Mouse (Mus musculus) MEL (cell line): Measurements from ENCODE around the gene Mmp9. TPM values are rescaled to one million over a fixed set of nuclear protein-coding genes. Genes with fewer than 3 reads are reported as not detected.

Experiments
- DNase-seq: peaks from one replicate; pipeline ENCODE4 v3.0.0; 2011; ENCODE audit warnings: low read depth, low spot score
- H3K27ac ChIP-seq: 2 replicates; pipeline ENCODE4 v1.5.1; 2012; ENCODE audit warnings: low read depth, mild to moderate bottlenecking, control low read depth, low read length, moderate library complexity; ENCODE audit not compliant: control insufficient read depth
- H3K27me3 ChIP-seq, 2 experiments: fragments of 150-350 bp in 1 of 2; sonication (generic) in 1 of 2; 2 replicates each; pipeline ENCODE4 v1.6.1; 2012; ENCODE audit warnings: low read length in 2 of 2, mild to moderate bottlenecking in 2 of 2, improper control_type of control experiment in 1 of 2, moderate library complexity in 1 of 2; ENCODE audit not compliant: insufficient read depth in 2 of 2, control insufficient read depth in 1 of 2
- H3K36me3 ChIP-seq, 2 experiments: 2 replicates each; pipeline ENCODE4 v1.6.1; 2012 to 2014; ENCODE audit warnings: low read length in 2 of 2, improper control_type of control experiment in 1 of 2, inconsistent platforms in 1 of 2, mild to moderate bottlenecking in 1 of 2; ENCODE audit not compliant: insufficient read depth in 2 of 2, control insufficient read depth in 1 of 2
- H3K4me1 ChIP-seq, 2 experiments: fragments of 150-350 bp in 1 of 2; sonication (generic) in 1 of 2; 2 replicates each; pipeline ENCODE4 v1.6.1; 2012; ENCODE audit warnings: low read length in 2 of 2, improper control_type of control experiment in 1 of 2, mild to moderate bottlenecking in 1 of 2; ENCODE audit not compliant: insufficient read depth in 2 of 2, control insufficient read depth in 1 of 2
- H3K4me3 ChIP-seq, 2 experiments: fragments of 150-350 bp in 1 of 2; sonication (generic) in 1 of 2; 2 replicates each; pipeline ENCODE4 v1.5.1; 2012; ENCODE audit warnings: low read depth in 2 of 2, low read length in 2 of 2, mild to moderate bottlenecking in 2 of 2, moderate library complexity in 2 of 2, control low read depth in 1 of 2, improper control_type of control experiment in 1 of 2; ENCODE audit not compliant: control insufficient read depth in 1 of 2, insufficient read depth in 1 of 2
- H3K79me2 ChIP-seq: 2 replicates; pipeline ENCODE4 v1.6.1; 2012; ENCODE audit warnings: mild to moderate bottlenecking, low read length, moderate library complexity; ENCODE audit not compliant: control insufficient read depth, poor library complexity, insufficient read depth
- H3K9ac ChIP-seq: 2 replicates; pipeline ENCODE4 v1.6.1; 2012; ENCODE audit warnings: low read depth, mild to moderate bottlenecking, control low read depth, low read length, moderate library complexity; ENCODE audit not compliant: control insufficient read depth, poor library complexity, severe bottlenecking
- H3K9me3 ChIP-seq: fragments of 150-350 bp; sonication (generic); replicated peaks from 2 replicates; pipeline ENCODE4 v1.6.1; 2012; ENCODE audit warnings: mild to moderate bottlenecking, low read length, improper control_type of control experiment, moderate library complexity; ENCODE audit not compliant: insufficient read depth
- BHLHE40 ChIP-seq: IDR thresholded peaks from 2 replicates; pipeline ENCODE4 v1.6.1; 2012; ENCODE audit warnings: low read depth, mild to moderate bottlenecking, inconsistent platforms, low read length, improper control_type of control experiment, borderline replicate concordance
- CHD1 ChIP-seq: IDR thresholded peaks from 2 replicates; pipeline ENCODE4 v1.6.1; 2012; ENCODE audit warnings: low read depth, mild to moderate bottlenecking, inconsistent platforms, low read length, improper control_type of control experiment
- CTCF ChIP-seq, 3 experiments: IDR thresholded peaks in 2 of 3; conservative IDR thresholded peaks in 1 of 3; 2 replicates each; pipeline ENCODE4 v1.5.1; 2011 to 2012; ENCODE audit warnings: low read length in 3 of 3, low read depth in 2 of 3, mild to moderate bottlenecking in 2 of 3, improper control_type of control experiment in 1 of 3, inconsistent platforms in 1 of 3, mixed read lengths in 1 of 3, moderate library complexity in 1 of 3; ENCODE audit not compliant: control insufficient read depth in 1 of 3, insufficient read depth in 1 of 3, poor library complexity in 1 of 3, severe bottlenecking in 1 of 3
- E2F4 ChIP-seq: IDR thresholded peaks from 2 replicates; pipeline ENCODE4 v1.6.1; 2011; ENCODE audit warnings: low read depth, low read length, improper control_type of control experiment, borderline replicate concordance
- ELF1 ChIP-seq: IDR thresholded peaks from 2 replicates; pipeline ENCODE4 v1.6.1; 2014; ENCODE audit warnings: low read depth, mild to moderate bottlenecking, inconsistent platforms, low read length, improper control_type of control experiment, moderate library complexity
- EP300 ChIP-seq, 2 experiments: IDR thresholded peaks; 2 replicates each; pipeline ENCODE4 v1.6.1; 2011; ENCODE audit warnings: improper control_type of control experiment in 2 of 2, low read length in 2 of 2, low read depth in 1 of 2, mild to moderate bottlenecking in 1 of 2
- GABPA ChIP-seq: IDR thresholded peaks from 2 replicates; pipeline ENCODE4 v1.6.1; 2012; ENCODE audit warnings: low read depth, mild to moderate bottlenecking, inconsistent platforms, low read length, improper control_type of control experiment, moderate library complexity
- KAT2A ChIP-seq: conservative IDR thresholded peaks from 2 replicates; pipeline ENCODE4 v1.6.1; 2012; ENCODE audit warnings: low read depth, low read length, improper control_type of control experiment, inconsistent platforms
- MAFK ChIP-seq: IDR thresholded peaks from 2 replicates; pipeline ENCODE4 v1.6.1; 2011; ENCODE audit warnings: low read depth, mild to moderate bottlenecking, low read length, improper control_type of control experiment, borderline replicate concordance
- MAX ChIP-seq: IDR thresholded peaks from 2 replicates; pipeline ENCODE4 v1.6.1; 2011; ENCODE audit warnings: low read length, improper control_type of control experiment
- MAZ ChIP-seq: IDR thresholded peaks from 2 replicates; pipeline ENCODE4 v1.6.1; 2012; ENCODE audit warnings: low read depth, mild to moderate bottlenecking, inconsistent platforms, low read length, improper control_type of control experiment
- MXI1 ChIP-seq: IDR thresholded peaks from 2 replicates; pipeline ENCODE4 v1.6.1; 2011; ENCODE audit warnings: mild to moderate bottlenecking, low read depth, low read length, improper control_type of control experiment
- MYB ChIP-seq: IDR thresholded peaks from 2 replicates; pipeline ENCODE4 v1.6.1; 2011; ENCODE audit warnings: mild to moderate bottlenecking, low read depth, low read length, improper control_type of control experiment
- NRF1 ChIP-seq: IDR thresholded peaks from 2 replicates; pipeline ENCODE4 v1.6.1; 2014; ENCODE audit warnings: low read depth, mild to moderate bottlenecking, inconsistent platforms, low read length, improper control_type of control experiment, moderate library complexity; ENCODE audit not compliant: poor library complexity, insufficient read depth, severe bottlenecking
- POLR2A ChIP-seq, 2 experiments: IDR thresholded peaks; 2 replicates each; pipeline ENCODE4 v1.6.1; 2011 to 2012; ENCODE audit warnings: low read length in 2 of 2, mild to moderate bottlenecking in 2 of 2, control low read depth in 1 of 2, improper control_type of control experiment in 1 of 2, low read depth in 1 of 2, moderate library complexity in 1 of 2; ENCODE audit not compliant: control insufficient read depth in 1 of 2, insufficient read depth in 1 of 2, poor library complexity in 1 of 2
- RAD21 ChIP-seq: IDR thresholded peaks from 2 replicates; pipeline ENCODE4 v1.6.1; 2011; ENCODE audit warnings: mild to moderate bottlenecking, low read depth, low read length, improper control_type of control experiment
- SIN3A ChIP-seq: IDR thresholded peaks from 2 replicates; pipeline ENCODE4 v1.6.1; 2012; ENCODE audit warnings: low read length, improper control_type of control experiment, inconsistent platforms
- SMC3 ChIP-seq: IDR thresholded peaks from 2 replicates; pipeline ENCODE4 v1.6.1; 2011; ENCODE audit warnings: low read depth, low read length, improper control_type of control experiment
- TAL1 ChIP-seq: IDR thresholded peaks from 2 replicates; pipeline ENCODE4 v1.6.1; 2012; ENCODE audit warnings: mild to moderate bottlenecking, inconsistent platforms, low read length, moderate library complexity, mixed read lengths
- TCF12 ChIP-seq: IDR thresholded peaks from 2 replicates; pipeline ENCODE4 v1.6.1; 2014; ENCODE audit warnings: low read depth, mild to moderate bottlenecking, inconsistent platforms, low read length, improper control_type of control experiment, moderate library complexity
- UBTF ChIP-seq: IDR thresholded peaks from 2 replicates; pipeline ENCODE4 v1.6.1; 2012; ENCODE audit warnings: low read depth, mild to moderate bottlenecking, inconsistent platforms, low read length, improper control_type of control experiment, moderate library complexity, borderline replicate concordance; ENCODE audit not compliant: insufficient read depth
- USF1 ChIP-seq: IDR thresholded peaks from 2 replicates; pipeline ENCODE4 v1.6.1; 2014; ENCODE audit warnings: low read depth, mild to moderate bottlenecking, inconsistent platforms, low read length, improper control_type of control experiment, moderate library complexity
- ZC3H11A ChIP-seq: IDR thresholded peaks from 2 replicates; pipeline ENCODE4 v1.6.1; 2012; ENCODE audit warnings: low read depth, mild to moderate bottlenecking, inconsistent platforms, low read length, improper control_type of control experiment
- ZKSCAN1 ChIP-seq: IDR thresholded peaks from 2 replicates; pipeline ENCODE4 v1.6.1; 2012; ENCODE audit warnings: low read depth, mild to moderate bottlenecking, inconsistent platforms, low read length, improper control_type of control experiment, moderate library complexity
- ZMIZ1 ChIP-seq: IDR thresholded peaks from 2 replicates; pipeline ENCODE4 v1.6.1; 2012; ENCODE audit warnings: low read depth, mild to moderate bottlenecking, inconsistent platforms, low read length, improper control_type of control experiment, moderate library complexity
- ZNF384 ChIP-seq: IDR thresholded peaks from 2 replicates; pipeline ENCODE4 v1.6.1; 2012; ENCODE audit warnings: low read depth, mild to moderate bottlenecking, inconsistent platforms, low read length, improper control_type of control experiment
- polyA plus RNA-seq, 2 experiments: library from polyadenylated mRNA; stranded (reverse) in 1 of 2; unstranded in 1 of 2; fragments of >175 nt in 1 of 2; fragments of >200 nt in 1 of 2; gene quantifications; 2 replicates each; pipeline versions ENCODE4 v1.2.1 to v1.2.4; 2012; ENCODE audit warnings: low replicate concordance in 2 of 2, low read depth in 1 of 2; ENCODE audit not compliant: insufficient read length in 2 of 2, insufficient read depth in 1 of 2, missing spikeins in 1 of 2
- total RNA-seq: library from RNA; depleted of rRNA; stranded (reverse); fragments of 300-350 nt; gene quantifications from 2 replicates; pipeline ENCODE4 v1.2.3, GENCODE M21; 2012

Mmp9 gene
- total and polyA plus RNA-seq, 3 experiments = 0.19 to 0.23 TPM; not detected in 1

DNA sequence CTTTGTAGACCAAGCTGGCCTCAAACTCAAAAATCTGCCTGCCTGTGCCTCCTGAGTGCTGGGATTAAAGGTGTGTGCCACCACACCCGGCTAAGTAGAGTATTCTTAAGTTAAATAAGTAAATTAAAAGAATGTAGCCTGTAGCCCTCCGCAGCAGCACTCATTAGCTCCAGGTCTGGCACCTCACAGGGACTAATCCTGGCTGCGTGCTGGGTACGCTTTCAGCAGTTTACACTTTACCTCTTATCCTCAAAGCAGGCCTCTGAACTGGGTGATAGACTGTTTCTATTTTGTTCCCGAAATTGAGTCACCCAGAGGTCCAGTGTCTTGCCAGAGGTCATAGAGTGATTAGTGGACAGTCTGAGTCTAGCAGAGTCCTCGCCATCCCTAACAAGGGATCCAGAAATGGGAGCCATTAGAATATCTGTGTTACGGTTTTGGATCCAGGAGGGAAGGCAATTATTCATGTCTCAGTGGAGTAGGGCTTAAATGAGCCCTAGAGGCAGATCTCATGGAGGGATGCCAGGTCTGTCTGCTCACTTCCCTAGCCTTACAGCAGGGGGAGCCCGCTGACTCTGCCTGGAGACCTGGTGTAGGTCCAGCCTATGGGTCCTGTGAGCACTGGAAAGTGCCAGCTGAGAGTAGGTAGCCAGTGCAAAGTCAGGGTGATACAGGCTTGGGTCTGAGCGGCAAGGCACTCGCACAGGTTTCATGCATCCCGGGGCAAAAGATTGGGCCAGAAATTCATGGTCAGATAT is 16.3 kb upstream of the Mmp9 start:
- Histone ChIP-seq H3K36me3 (no peaks in the 10 kb centered on the region; a peak in 1 of 4 replicates), H3K27me3 (no peaks in the 10 kb centered on the region), H3K4me3 (no peak overlapping the region), H3K79me2 (no peaks in the 10 kb centered on the region), H3K4me1 (no peaks in the 10 kb centered on the region), H3K27ac (no peak overlapping the region)
- DNase-seq = peak; percentile 83
- TF ChIP-seq CTCF (IDR thresholded peaks at IDR 0.05 in 2 of 3, conservative IDR thresholded peaks at IDR 0.05 in 1 of 3; ENCODE audit: control insufficient read depth in 1 of 3, insufficient read depth in 1 of 3, low read depth in 2 of 3, low read length in 3 of 3, poor library complexity in 1 of 3, severe bottlenecking in 1 of 3) = peak; percentile 82 to 89 (median 86)
- no peak for TF ChIP-seq GABPA
- no peak for TF ChIP-seq E2F4
- TF ChIP-seq RAD21 = peak; percentile 76
- TF ChIP-seq CHD1 = no peak
- no peak for TF ChIP-seq BHLHE40
- no peak for TF ChIP-seq EP300 (IDR thresholded peaks at IDR 0.05; ENCODE audit: low read depth in 1 of 2, low read length in 2 of 2)
- TF ChIP-seq USF1 = no peak
- no peak for TF ChIP-seq SIN3A
- no peak for TF ChIP-seq ZKSCAN1
- no peak for TF ChIP-seq TCF12
- TF ChIP-seq ELF1 = no peak
- TF ChIP-seq MAFK = no peak
- TF ChIP-seq MAX = no peak
- no peak for TF ChIP-seq POLR2A (IDR thresholded peaks at IDR 0.05; ENCODE audit: control insufficient read depth in 1 of 2, insufficient read depth in 1 of 2, low read depth in 1 of 2, low read length in 2 of 2, poor library complexity in 1 of 2)
- TF ChIP-seq UBTF = no peak
- TF ChIP-seq ZMIZ1 = no peak
- TF ChIP-seq ZNF384 = no peak
- TF ChIP-seq MXI1 = no peak
- TF ChIP-seq MYB = no peak
- TF ChIP-seq ZC3H11A = peak; percentile 37; the same call in 1 of the 2 replicates
- peak; percentile 72 for TF ChIP-seq SMC3
- no peak for TF ChIP-seq TAL1
- no peak for TF ChIP-seq MAZ
- TF ChIP-seq NRF1 = no peak
- TF ChIP-seq KAT2A = no peak
- TF ChIP-seq, all 39 proteins: peak for 4
- H3K9me3 ChIP-seq = no peaks in the 10 kb centered on the region
- H3K9ac ChIP-seq = no peak overlapping the region
